Mouse (Mus musculus): ENCODE measurements at regions not wholly inside any gene's neighbourhood (a gene's known extent, or its start where the extent isn't known, plus 50 kb on each side); places are given as distances from the start of the nearest gene placed in this dataset.

DNA sequence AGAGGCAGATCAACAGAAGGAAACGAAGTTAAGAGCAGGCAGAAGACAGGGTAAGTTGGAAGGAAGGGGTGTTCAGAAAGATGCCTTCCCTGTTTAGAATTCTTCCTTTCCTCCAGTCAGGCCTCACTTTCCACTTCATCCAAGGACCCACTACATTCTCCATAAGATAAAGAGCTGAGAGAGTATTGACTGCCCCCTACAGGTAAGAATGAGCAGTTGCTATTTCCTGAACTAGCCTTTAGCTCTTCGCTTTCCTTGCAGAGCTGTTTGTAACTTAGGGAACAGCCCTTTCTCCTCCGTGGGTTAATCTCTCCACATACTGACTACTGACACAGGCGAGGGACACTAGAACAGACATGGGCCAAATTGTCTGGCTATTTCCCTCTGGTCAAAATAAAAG lies 273.1 kb downstream of the Atp23 start:
- no peak overlapping the region for H3K9ac ChIP-seq (ENCODE audit: low read length)
- 61% methylated on average over 4 of the region's 4 CpGs for WGBS
- H3K4me1 ChIP-seq (ENCODE audit: control insufficient read depth, insufficient read depth, low read length) = no peaks in the 10 kb centered on the region
- H3K4me2 ChIP-seq (ENCODE audit: low read depth) = no peak overlapping the region
- ATAC-seq (ENCODE audit: insufficient read depth, low FRiP score, low TSS enrichment) = no peak
- H3K27ac ChIP-seq (ENCODE audit: low read depth, low read length) = no peak overlapping the region
- H3K4me3 ChIP-seq (ENCODE audit: low read depth, low read length) = no peak overlapping the region
- DNase-seq (ENCODE audit: low spot score) = no peak
- no peaks in the 10 kb centered on the region for H3K36me3 ChIP-seq (ENCODE audit: control insufficient read depth, insufficient read depth, low read length)
- no peaks in the 10 kb centered on the region for H3K9me3 ChIP-seq (ENCODE audit: control insufficient read depth, low read length)
- H3K27me3 ChIP-seq (ENCODE audit: control insufficient read depth, insufficient read depth, low read length) = no peaks in the 10 kb centered on the region

DNA sequence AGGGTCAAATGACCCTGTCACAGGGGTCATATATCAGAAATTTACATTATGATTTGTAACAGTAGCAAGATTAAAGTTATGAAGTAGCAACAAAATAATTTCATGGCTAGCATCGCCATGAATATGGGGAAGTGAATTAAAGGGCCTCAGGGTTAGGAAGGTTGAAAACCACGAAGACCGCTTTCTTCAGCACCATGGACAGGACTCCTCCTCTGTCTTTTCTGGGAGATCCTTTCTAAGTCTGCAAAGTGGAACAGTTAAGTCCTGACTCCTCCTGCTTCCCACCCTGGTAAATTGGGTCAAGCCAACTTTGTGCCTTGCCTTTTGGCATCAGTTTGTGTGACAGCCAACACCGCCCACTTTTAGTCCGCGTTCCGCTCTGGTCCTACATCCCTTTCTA lies 275.7 kb downstream of the Atp23 start:
- 57% methylated on average over 7 of the region's 7 CpGs for WGBS
- H3K9ac ChIP-seq (ENCODE audit: low read length) = no peak overlapping the region
- no peak overlapping the region for H3K4me3 ChIP-seq (ENCODE audit: low read depth, low read length)
- no peaks in the 10 kb centered on the region for H3K4me1 ChIP-seq (ENCODE audit: control insufficient read depth, insufficient read depth, low read length)
- H3K27me3 ChIP-seq (ENCODE audit: control insufficient read depth, insufficient read depth, low read length) = no peaks in the 10 kb centered on the region
- no peaks in the 10 kb centered on the region for H3K9me3 ChIP-seq (ENCODE audit: control insufficient read depth, low read length)
- no peaks in the 10 kb centered on the region for H3K36me3 ChIP-seq (ENCODE audit: control insufficient read depth, insufficient read depth, low read length)
- no peak overlapping the region for H3K4me2 ChIP-seq (ENCODE audit: low read depth)
- DNase-seq (ENCODE audit: low spot score) (peak; percentile 32), ATAC-seq (ENCODE audit: insufficient read depth, low FRiP score, low TSS enrichment) (no peak)
- no peak overlapping the region for H3K27ac ChIP-seq (ENCODE audit: low read depth, low read length)

DNA sequence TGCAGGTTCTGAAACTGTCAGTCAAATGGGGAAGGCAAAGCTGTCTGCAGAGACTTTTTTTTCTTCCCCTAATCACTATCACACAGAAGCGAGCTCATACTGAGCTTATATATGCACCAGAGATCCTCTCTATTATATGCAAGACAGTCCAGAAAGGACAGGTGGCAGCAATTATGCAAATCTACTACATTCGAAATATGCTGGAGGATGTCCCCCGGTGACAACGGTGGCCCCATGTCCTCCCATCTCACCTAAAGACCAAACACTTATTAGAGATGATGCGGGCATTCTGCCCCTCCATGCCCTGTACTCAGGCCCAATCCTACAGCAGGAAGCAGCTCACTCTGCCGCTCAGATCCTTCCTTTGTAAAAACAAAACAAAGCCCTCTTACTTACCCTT lies 280.4 kb downstream of the Atp23 start:
- DNase-seq (ENCODE audit: low spot score) (no peak), ATAC-seq (ENCODE audit: insufficient read depth, low FRiP score, low TSS enrichment) (no peak)
- H3K9me3 ChIP-seq (ENCODE audit: control insufficient read depth, low read length) = no peaks in the 10 kb centered on the region
- WGBS = 84% methylated on average over 6 of the region's 6 CpGs
- no peak overlapping the region for H3K4me2 ChIP-seq (ENCODE audit: low read depth)
- H3K4me1 ChIP-seq (ENCODE audit: control insufficient read depth, insufficient read depth, low read length) = no peaks in the 10 kb centered on the region
- no peak overlapping the region for H3K27ac ChIP-seq (ENCODE audit: low read depth, low read length)
- H3K4me3 ChIP-seq (ENCODE audit: low read depth, low read length) = no peak overlapping the region
- no peaks in the 10 kb centered on the region for H3K36me3 ChIP-seq (ENCODE audit: control insufficient read depth, insufficient read depth, low read length)
- H3K27me3 ChIP-seq (ENCODE audit: control insufficient read depth, insufficient read depth, low read length) = no peaks in the 10 kb centered on the region
- no peak overlapping the region for H3K9ac ChIP-seq (ENCODE audit: low read length)

DNA sequence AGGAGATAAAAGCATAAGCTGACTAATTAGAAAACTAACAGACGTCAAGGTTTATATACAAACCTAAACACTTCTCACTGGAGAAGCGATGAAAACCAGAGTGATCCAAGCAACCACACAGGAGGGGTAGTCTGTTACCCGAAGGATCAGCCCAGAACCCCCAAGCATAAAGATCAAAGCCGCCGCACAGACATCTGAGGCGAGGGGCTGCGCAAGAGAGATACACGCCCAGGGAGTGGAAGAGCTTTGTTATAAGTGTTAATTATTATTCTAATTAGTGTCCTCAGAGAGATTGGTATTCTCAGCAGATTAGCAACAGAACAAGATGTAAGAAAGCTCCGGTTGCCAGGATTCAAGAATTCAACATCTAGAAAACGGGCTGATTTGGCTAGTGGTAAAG lies 281.2 kb downstream of the Atp23 start:
- Histone ChIP-seq H3K27me3 (ENCODE audit: control insufficient read depth, insufficient read depth, low read length) (no peaks in the 10 kb centered on the region), H3K9ac (ENCODE audit: low read length) (no peak overlapping the region), H3K27ac (ENCODE audit: low read depth, low read length) (no peak overlapping the region), H3K4me1 (ENCODE audit: control insufficient read depth, insufficient read depth, low read length) (no peaks in the 10 kb centered on the region), H3K4me2 (ENCODE audit: low read depth) (no peak overlapping the region), H3K36me3 (ENCODE audit: control insufficient read depth, insufficient read depth, low read length) (no peaks in the 10 kb centered on the region), H3K9me3 (ENCODE audit: control insufficient read depth, low read length) (no peaks in the 10 kb centered on the region), H3K4me3 (ENCODE audit: low read depth, low read length) (no peak overlapping the region)
- 44% methylated on average over 10 of the region's 10 CpGs for whole genome bisulfite sequencing
- ATAC-seq (ENCODE audit: insufficient read depth, low FRiP score, low TSS enrichment) (no peak), DNase-seq (ENCODE audit: low spot score) (no peak)

DNA sequence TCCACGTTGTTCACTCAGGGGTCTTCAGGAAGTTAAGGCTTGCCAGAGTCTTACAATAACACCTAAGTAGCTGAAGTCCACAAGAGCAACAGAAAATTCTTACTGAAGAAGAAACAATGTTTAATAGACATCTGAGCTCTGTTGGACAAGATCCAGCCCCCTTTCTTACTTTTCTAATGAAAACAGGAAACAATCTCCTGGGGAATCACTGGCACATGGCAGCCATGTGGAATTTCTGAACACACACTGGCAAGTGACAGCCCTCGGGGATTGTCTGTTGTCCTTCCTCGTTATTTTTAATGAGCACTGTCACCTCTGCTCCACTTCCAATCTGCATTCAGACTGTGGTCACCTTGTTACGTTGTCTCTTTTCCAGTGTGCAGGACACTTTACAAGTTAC lies 288.9 kb downstream of the Atp23 start:
- Histone ChIP-seq H3K4me2 (ENCODE audit: low read depth) (no peak overlapping the region), H3K9ac (ENCODE audit: low read length) (no peak overlapping the region), H3K27me3 (ENCODE audit: control insufficient read depth, insufficient read depth, low read length) (no peaks in the 10 kb centered on the region), H3K9me3 (ENCODE audit: control insufficient read depth, low read length) (no peaks in the 10 kb centered on the region), H3K27ac (ENCODE audit: low read depth, low read length) (no peak overlapping the region), H3K4me3 (ENCODE audit: low read depth, low read length) (no peak overlapping the region), H3K4me1 (ENCODE audit: control insufficient read depth, insufficient read depth, low read length) (no peaks in the 10 kb centered on the region), H3K36me3 (ENCODE audit: control insufficient read depth, insufficient read depth, low read length) (no peaks in the 10 kb centered on the region)
- DNase-seq (ENCODE audit: low spot score) (peak; percentile 5), ATAC-seq (ENCODE audit: insufficient read depth, low FRiP score, low TSS enrichment) (no peak)
- 82% methylated on average over 4 of the region's 4 CpGs for WGBS

DNA sequence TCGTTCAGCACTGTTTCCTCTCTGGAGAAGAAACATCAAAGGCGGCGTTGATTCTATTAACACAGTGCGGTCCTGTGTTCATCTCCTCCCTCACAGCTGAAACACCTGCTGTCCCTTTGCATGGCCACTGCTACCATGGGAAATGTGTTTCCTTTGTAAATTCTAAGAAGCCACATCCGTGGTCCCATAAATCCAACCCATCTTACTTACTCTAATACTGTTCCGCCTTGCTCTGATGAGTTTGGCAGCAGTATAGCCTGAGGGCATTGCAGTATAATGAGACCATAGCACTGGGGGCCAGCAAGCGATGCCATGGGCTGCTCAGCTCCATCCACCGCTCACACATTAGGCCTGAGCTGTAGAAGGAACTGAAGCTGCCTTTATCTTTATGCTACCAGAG lies 290.6 kb downstream of the Atp23 start:
- no peaks in the 10 kb centered on the region for H3K9me3 ChIP-seq (ENCODE audit: control insufficient read depth, low read length)
- H3K4me3 ChIP-seq (ENCODE audit: low read depth, low read length) = no peak overlapping the region
- no peak overlapping the region for H3K9ac ChIP-seq (ENCODE audit: low read length)

DNA sequence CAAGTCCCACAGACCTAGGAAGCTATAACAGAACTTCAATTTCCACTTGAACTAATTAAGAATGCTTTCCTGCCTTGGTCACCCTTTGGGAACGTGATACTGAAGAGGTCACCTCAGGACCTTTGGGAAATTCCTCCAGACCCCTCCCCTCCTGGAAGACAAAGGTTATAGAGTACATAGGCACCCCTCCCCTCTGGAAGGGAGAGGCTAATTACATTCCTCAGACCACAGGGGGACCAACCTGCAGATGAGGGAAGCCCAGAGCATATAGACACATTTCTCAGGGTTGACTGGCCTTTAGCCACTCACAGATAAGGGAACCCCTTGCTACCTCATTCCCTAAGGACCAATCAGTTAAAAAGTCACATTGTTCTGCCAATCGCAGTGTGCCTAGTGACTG lies 301.5 kb downstream of the Atp23 start:
- H3K36me3 ChIP-seq (ENCODE audit: control insufficient read depth, insufficient read depth, low read length) = no peaks in the 10 kb centered on the region
- ATAC-seq (ENCODE audit: insufficient read depth, low FRiP score, low TSS enrichment) = no peak
- H3K4me3 ChIP-seq (ENCODE audit: low read depth, low read length) = no peak overlapping the region
- WGBS = 88% methylated on average over 2 of the region's 2 CpGs
- H3K27ac ChIP-seq (ENCODE audit: low read depth, low read length) = no peak overlapping the region
- no peak for DNase-seq (ENCODE audit: low spot score)
- no peaks in the 10 kb centered on the region for H3K9me3 ChIP-seq (ENCODE audit: control insufficient read depth, low read length)
- no peak overlapping the region for H3K9ac ChIP-seq (ENCODE audit: low read length)
- H3K4me1 ChIP-seq (ENCODE audit: control insufficient read depth, insufficient read depth, low read length) = no peaks in the 10 kb centered on the region
- H3K4me2 ChIP-seq (ENCODE audit: low read depth) = no peak overlapping the region
- no peaks in the 10 kb centered on the region for H3K27me3 ChIP-seq (ENCODE audit: control insufficient read depth, insufficient read depth, low read length)

More for the DNA sequence above, 290.6 kb downstream of the Atp23 start:
- peak; percentile 69; the same call in 1 of the 2 replicates for ATAC-seq (ENCODE audit: insufficient read depth, low FRiP score, low TSS enrichment)
- Histone ChIP-seq H3K4me2 (ENCODE audit: low read depth) (no peak overlapping the region), H3K4me1 (ENCODE audit: control insufficient read depth, insufficient read depth, low read length) (no peaks in the 10 kb centered on the region), H3K36me3 (ENCODE audit: control insufficient read depth, insufficient read depth, low read length) (no peaks in the 10 kb centered on the region), H3K27me3 (ENCODE audit: control insufficient read depth, insufficient read depth, low read length) (no peaks in the 10 kb centered on the region), H3K27ac (ENCODE audit: low read depth, low read length) (no peak overlapping the region)
- DNase-seq (ENCODE audit: low spot score) = no peak
- whole genome bisulfite sequencing = 84% methylated on average over 8 of the region's 8 CpGs

DNA sequence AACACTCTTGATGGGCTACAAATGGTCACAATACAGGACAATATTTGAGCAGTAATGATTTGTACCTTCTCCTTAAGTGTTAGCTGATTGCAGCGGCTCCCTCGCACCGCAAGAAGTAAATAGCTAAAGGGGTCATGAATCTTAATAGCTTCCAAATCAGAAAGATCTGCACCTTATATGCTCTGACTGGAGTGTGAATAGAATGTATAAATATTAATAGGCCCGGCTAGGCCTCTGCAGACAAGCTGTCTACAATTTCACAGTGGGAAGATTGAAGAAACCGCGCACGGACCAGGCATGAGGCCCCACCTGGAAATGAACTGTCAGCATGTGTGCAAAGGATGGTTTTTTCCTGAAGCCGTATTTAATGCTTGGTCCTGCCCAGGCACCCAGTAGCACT lies 333.0 kb downstream of the Atp23 start:
- Histone ChIP-seq H3K4me1 (ENCODE audit: control insufficient read depth, insufficient read depth, low read length) (no peaks in the 10 kb centered on the region), H3K4me3 (ENCODE audit: low read depth, low read length) (no peak overlapping the region), H3K36me3 (ENCODE audit: control insufficient read depth, insufficient read depth, low read length) (no peaks in the 10 kb centered on the region), H3K27me3 (ENCODE audit: control insufficient read depth, insufficient read depth, low read length) (no peaks in the 10 kb centered on the region), H3K9me3 (ENCODE audit: control insufficient read depth, low read length) (no peaks in the 10 kb centered on the region), H3K27ac (ENCODE audit: low read depth, low read length) (no peak overlapping the region), H3K4me2 (ENCODE audit: low read depth) (no peak overlapping the region), H3K9ac (ENCODE audit: low read length) (no peak overlapping the region)
- DNase-seq (ENCODE audit: low spot score) (peak; percentile 11), ATAC-seq (ENCODE audit: insufficient read depth, low FRiP score, low TSS enrichment) (no peak)
- whole genome bisulfite sequencing = 79% methylated on average over 8 of the region's 8 CpGs

DNA sequence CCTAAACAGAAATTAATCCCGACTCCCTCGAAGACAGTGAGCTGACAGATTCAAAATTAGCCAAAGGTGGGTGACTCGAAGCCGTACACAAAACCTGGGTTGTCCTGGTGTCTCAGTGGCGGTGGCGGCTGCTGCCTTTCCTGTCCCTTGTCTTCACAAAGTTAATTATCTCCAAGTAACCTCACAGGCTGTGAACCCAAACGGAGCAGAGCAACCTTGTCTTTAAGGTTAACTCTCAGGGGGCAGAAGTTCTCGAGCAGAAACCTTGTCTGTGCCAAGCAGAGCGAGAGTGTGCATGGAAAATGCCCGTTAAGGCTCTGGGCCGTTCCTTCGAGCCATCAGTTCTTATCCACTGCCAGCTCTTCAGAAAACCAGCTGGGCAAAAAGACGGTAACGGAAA lies 335.8 kb downstream of the Atp23 start:
- Histone ChIP-seq H3K36me3 (ENCODE audit: control insufficient read depth, insufficient read depth, low read length) (no peaks in the 10 kb centered on the region), H3K27me3 (ENCODE audit: control insufficient read depth, insufficient read depth, low read length) (no peaks in the 10 kb centered on the region), H3K4me1 (ENCODE audit: control insufficient read depth, insufficient read depth, low read length) (no peaks in the 10 kb centered on the region), H3K4me3 (ENCODE audit: low read depth, low read length) (no peak overlapping the region), H3K4me2 (ENCODE audit: low read depth) (no peak overlapping the region), H3K27ac (ENCODE audit: low read depth, low read length) (no peak overlapping the region), H3K9ac (ENCODE audit: low read length) (no peak overlapping the region), H3K9me3 (ENCODE audit: control insufficient read depth, low read length) (no peaks in the 10 kb centered on the region)
- 85% methylated on average over 14 of the region's 14 CpGs for WGBS
- ATAC-seq (ENCODE audit: insufficient read depth, low FRiP score, low TSS enrichment) = no peak
- no peak for DNase-seq (ENCODE audit: low spot score)
